Mouse (Mus musculus) kidney, embryonic 14.5 days (tissue): Measurements from ENCODE around the gene Barhl1. TPM values are rescaled to one million over a fixed set of nuclear protein-coding genes. Genes with fewer than 3 reads are reported as not detected.

Experiments
- ATAC-seq: fragments of 200-750 bp; cut with Nextera tagmentation; 2 replicates; pipeline ENCODE4 v1.8.0; 2017; ENCODE audit warnings: moderate number of reproducible peaks, mild to moderate bottlenecking, moderate TSS enrichment, moderate library complexity; ENCODE audit not compliant: low FRiP score, low TSS enrichment
- H3K27ac ChIP-seq: fragments of 300-500 bp; sonication (generic); 2 replicates; pipeline ENCODE4 v1.5.1; 2014; ENCODE audit warnings: low read depth, mild to moderate bottlenecking, low read length, moderate library complexity, mixed read lengths
- H3K27me3 ChIP-seq: fragments of 300-500 bp; sonication (generic); 2 replicates; pipeline ENCODE4 v1.6.1; 2014; ENCODE audit warnings: mild to moderate bottlenecking, low read length; ENCODE audit not compliant: control insufficient read depth, insufficient read depth
- H3K36me3 ChIP-seq: fragments of 300-500 bp; sonication (generic); 2 replicates; pipeline ENCODE4 v1.6.1; 2014; ENCODE audit warnings: low read length, mixed read lengths; ENCODE audit not compliant: control insufficient read depth, insufficient read depth
- H3K4me1 ChIP-seq: fragments of 300-500 bp; sonication (generic); 2 replicates; pipeline ENCODE4 v1.6.1; 2014; ENCODE audit warnings: low read length, mixed read lengths; ENCODE audit not compliant: control insufficient read depth, insufficient read depth
- H3K4me2 ChIP-seq: fragments of 300-500 bp; sonication (generic); replicated peaks from 2 replicates; pipeline ENCODE4 v1.6.1; 2014; ENCODE audit warnings: low read depth, mild to moderate bottlenecking, low read length
- H3K4me3 ChIP-seq: fragments of 300-500 bp; sonication (generic); 2 replicates; pipeline ENCODE4 v1.5.1; 2014; ENCODE audit warnings: mild to moderate bottlenecking, low read length
- H3K9ac ChIP-seq: fragments of 300-500 bp; sonication (generic); 2 replicates; pipeline ENCODE4 v1.6.1; 2014; ENCODE audit warnings: low read depth, mild to moderate bottlenecking, low read length, moderate library complexity
- H3K9me3 ChIP-seq: fragments of 300-500 bp; sonication (generic); 2 replicates; pipeline ENCODE4 v1.6.1; 2016; ENCODE audit warnings: low read length; ENCODE audit not compliant: control insufficient read depth
- WGBS: fragments of 180-500 bp; shearing (Covaris S2); extraction: QIAGEN DNeasy Blood & Tissue Kit; methylation state at CpG from one replicate; pipeline ENCODE4 v1.1.7; 2014; 5-methylcytosine and 5-hydroxymethylcytosine counted together
- polyA plus RNA-seq: library from polyadenylated mRNA; unstranded; fragments of >200 nt; fragmentation: Nextera tagmentation; extraction: Ambion mirVana; gene quantifications from 2 replicates; pipeline ENCODE4 v1.2.1, GENCODE M21; 2014

The Barhl1 gene
- polyA plus RNA-seq, 1 experiment from 2014 or later = not detected

GRCm38 (mm10) chr2:28859303-28859702, 57.2 kb downstream of the Barhl1 start:
- 86% methylated on average over 4 of the region's 4 CpGs for WGBS
- no peaks in the 10 kb centered on the region for H3K9me3 ChIP-seq
- H3K27me3 ChIP-seq = no peaks in the 10 kb centered on the region
- no peaks in the 10 kb centered on the region for H3K4me1 ChIP-seq
- ATAC-seq = no peak
- H3K27ac ChIP-seq = no peak overlapping the region
- no peak overlapping the region for H3K4me3 ChIP-seq
- no peak overlapping the region for H3K4me2 ChIP-seq
- no peak overlapping the region for H3K9ac ChIP-seq
- H3K36me3 ChIP-seq = peaks cover 66% of the 10 kb centered on the region

Other genes with a start within 250 kb of the Barhl1 start
- gene Spaca9, start 216.9 kb downstream of the Barhl1 start, polyA plus RNA-seq = 4.0 and 4.9 TPM in 2 replicates
- 0.84 and 0.97 TPM in 2 replicates for gene Ak8, start 216.5 kb downstream of the Barhl1 start, polyA plus RNA-seq
- gene Gtf3c4, start 76.3 kb downstream of the Barhl1 start, polyA plus RNA-seq = 16.4 and 31.7 TPM in 2 replicates
- gene Ddx31, start 76.3 kb downstream of the Barhl1 start, polyA plus RNA-seq = 9.4 and 20.0 TPM in 2 replicates
- gene Cfap77, start 138.4 kb upstream of the Barhl1 start, polyA plus RNA-seq = 0.37 and 0.51 TPM in 2 replicates
- 9.4 and 10.9 TPM in 2 replicates for gene Ttf1, start 143.6 kb upstream of the Barhl1 start, polyA plus RNA-seq
- 10.6 and 18.5 TPM in 2 replicates for gene Setx, start 207.5 kb upstream of the Barhl1 start, polyA plus RNA-seq